Mouse (Mus musculus): Measurements from ENCODE around the gene 9330161L09Rik. TPM values are rescaled to one million over a fixed set of nuclear protein-coding genes. Genes with fewer than 3 reads are reported as not detected.
A peak's percentile ranks its signal among the peaks of the same experiment; 100 is the strongest.
"Not testable (repeated sequence)": the region's sequence is repeated elsewhere in the genome, so short reads cannot be mapped to it uniquely, and the experiment has no call there.

9330161L09Rik gene
- 1 to 10 TPM; 2.1 to 2.8 TPM for total RNA-seq (2021)

DNA sequence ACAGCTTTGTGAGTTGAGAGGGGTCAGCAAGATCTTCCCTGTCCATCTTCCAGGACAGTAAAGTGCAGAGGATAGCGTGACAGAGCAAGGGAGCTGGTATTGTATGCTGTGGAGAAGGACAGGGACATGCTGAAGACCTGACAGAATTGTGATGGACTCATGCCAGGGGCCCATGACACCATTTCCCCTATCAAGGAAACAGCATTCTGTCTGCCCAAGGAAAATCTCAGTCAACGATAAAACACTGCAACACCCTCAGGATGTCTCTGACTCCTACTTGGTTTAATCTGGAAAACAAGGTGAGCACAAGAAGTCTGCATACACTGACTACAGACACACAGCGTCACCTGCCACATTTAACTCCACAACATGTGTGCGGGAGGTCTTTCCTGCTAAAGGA is at the start of gene 9330161L09Rik:
9330161L09Rik (minus strand) TSS at position 101 of the 400 bp plus-strand sequence.
- no peak for DNase-seq (ENCODE audit: low spot score in 2 of 2)
- intact Hi-C loops (cut with DNase I), result no loop called here

DNA sequence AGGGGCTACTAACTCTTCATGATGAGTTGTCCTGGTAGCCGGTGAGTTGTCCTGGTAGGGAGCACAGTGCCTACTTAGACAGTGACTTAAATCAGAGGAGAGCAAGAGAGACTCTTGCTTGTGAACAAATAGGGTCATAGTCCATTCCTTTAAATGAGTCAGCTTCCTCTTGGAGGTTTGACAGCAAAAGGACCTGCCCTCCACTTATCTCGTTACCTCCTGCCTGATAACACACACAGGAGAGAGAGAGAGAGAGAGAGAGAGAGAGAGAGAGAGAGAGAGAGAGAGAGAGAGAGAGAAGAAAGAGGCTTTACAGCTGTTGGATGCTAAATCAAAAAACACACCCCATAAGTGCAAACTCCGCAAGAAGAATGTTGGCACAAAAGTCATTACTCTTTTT is 49.5 kb upstream of the 9330161L09Rik start, which contains the start of gene Ifi27l2b:
Ifi27l2b (minus strand) TSS at position 84 of the 400 bp plus-strand sequence.
- DNase-seq (ENCODE audit: low spot score in 2 of 2), result no peak
- intact Hi-C loops (cut with DNase I), result no loop called here

DNA sequence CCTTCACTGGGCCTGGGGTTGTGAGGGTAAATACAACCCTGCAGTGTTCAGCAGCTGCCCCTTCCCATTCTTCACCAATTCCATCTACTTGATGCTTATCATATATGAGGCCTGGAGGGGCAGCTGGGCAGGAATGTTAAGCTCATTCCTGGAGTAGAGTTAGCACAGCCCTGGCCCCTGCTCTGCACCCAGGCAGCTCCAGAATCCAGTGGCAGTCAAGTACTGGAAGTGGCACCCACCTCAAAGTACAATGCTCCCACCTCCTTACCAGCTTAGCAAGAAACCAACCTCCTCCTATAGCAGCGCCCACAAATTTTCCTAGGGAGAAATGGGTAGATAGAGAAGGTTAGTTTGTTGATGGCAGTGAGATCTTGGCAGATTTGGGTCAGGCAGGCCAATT is 49.1 kb upstream of the 9330161L09Rik start:
- intact Hi-C loops (cut with DNase I); DNase-seq (ENCODE audit: low spot score in 2 of 2): not testable (repeated sequence)

DNA sequence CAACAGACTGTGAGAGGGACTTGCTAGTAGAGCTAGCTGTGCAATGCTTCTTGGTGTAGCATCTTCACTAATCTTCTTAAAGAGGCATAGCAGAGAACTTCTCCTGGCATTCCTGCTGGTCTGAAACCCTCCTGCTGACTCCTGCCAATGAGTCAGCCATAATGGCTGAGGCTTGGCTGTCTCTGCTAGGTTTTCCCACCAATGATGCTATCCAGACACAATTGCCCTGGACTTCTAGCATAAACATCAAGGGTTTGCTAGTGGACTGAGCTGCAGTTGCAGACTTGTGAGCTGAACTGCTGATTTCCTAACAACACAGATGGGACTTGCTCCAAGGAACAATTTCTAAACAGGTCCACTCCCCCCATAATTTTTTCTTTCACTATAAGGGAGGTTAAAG is 45.7 kb upstream of the 9330161L09Rik start:
- DNase-seq (ENCODE audit: low spot score in 2 of 2), result no peak
- intact Hi-C loops (cut with DNase I), result no loop called here

DNA sequence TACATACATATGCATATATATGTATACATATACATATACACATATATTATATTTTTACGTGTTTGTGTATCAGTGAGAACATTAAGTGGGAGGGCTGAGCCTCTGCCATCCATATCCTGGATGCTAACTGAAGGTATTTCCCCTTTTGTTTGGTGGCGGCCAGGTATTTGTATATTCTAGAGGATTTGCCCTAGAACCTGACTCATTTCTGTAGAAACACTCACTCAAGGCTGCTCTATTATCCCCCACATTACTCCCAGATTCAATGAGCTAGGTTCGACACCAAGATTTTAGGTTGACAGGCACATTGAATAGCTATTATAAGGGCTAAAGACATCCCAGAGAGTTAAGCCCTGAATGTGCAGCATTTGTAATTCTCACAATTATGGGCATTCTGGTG is 37.4 kb upstream of the 9330161L09Rik start:
- no peak for DNase-seq (ENCODE audit: low spot score in 2 of 2)
- intact Hi-C loops (cut with DNase I), result no loop called here

DNA sequence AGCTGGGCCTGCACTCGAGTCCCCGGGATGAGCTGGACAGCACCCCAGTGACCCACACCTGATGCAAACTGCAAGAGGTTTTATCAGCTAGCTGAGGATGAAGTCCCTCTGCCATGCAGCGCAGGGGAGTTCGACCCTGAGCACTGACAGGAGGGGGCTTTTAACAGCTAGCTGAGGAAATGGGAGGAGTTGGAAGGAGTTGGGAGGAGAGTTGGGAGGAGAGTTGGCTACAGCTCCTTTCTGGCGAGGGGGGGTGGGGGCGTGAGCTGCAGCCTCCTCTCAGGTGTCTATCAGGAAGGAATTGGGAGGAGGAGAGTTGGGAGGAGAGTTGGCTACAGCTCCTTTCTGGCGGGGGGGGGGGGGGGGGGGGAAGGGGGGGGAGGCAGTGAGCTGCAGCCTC is 36.6 kb upstream of the 9330161L09Rik start:
- DNase-seq (ENCODE audit: low spot score in 2 of 2); intact Hi-C loops (cut with DNase I): not testable (repeated sequence)

DNA sequence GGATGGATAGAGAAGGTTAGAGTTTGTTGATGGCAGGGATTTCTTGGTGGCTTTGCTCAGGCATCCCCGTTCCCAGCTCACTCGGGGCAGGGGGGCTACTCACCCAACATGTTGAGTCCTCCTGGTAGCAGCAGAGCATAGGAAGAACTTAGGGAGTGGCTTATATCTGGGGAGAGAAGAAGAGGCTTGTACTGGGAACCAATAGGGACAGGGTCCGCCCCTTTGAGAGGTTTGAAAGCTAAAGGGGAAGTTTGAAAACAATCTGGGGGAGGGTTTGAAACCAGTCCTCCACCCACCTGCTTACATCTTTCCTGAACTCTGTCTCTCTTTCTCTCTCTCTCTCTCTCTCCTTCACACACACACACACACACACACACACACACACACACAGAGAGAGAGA is 35.9 kb upstream of the 9330161L09Rik start, which contains the start of gene Ifi27l2a:
Ifi27l2a (minus strand) TSS at position 157 of the 400 bp plus-strand sequence.
- intact Hi-C loops (cut with DNase I), result no loop called here
- no peak for DNase-seq (ENCODE audit: low spot score in 2 of 2)

DNA sequence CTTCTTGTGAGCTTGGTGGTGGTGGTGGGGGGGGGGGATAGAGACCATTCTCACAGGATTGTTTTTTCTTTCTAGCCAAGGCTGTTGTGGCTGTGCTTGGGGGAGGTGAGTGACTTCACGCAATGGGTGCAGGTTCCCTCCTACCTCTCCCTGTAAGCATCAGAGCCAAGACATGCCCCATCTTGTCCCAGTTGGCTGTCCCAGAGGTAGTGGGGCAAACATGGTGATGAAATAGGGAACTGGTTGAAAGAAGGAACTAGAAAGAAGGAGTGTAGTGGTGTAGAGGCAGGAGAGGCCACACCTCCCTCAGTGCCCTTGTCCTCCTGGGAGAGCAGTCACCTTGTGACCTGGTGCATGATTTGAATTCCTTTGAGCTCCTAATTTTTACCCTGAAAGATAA is 30.0 kb upstream of the 9330161L09Rik start:
- intact Hi-C loops (cut with DNase I), result no loop called here
- no peak for DNase-seq (ENCODE audit: low spot score in 2 of 2)

DNA sequence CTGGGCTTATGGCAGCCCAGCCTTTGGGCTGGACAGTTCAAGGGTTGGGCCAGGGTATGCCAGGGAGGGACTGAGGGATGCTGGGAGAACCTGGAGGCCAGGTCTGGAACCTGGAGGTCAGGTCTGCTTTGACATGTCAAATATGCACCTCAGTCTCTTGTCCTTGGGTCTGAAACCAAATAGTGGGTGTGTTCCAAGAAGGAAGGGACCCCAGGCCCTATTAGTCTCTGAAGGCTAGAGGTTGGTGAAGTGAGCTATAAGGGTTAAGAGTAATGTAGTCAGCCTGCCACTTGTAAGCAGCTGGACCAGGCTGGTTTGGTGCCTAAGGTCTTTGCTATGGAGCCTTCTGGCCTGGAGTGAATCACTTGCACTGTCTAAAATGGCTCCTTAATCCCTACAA is 27.2 kb upstream of the 9330161L09Rik start:
- no peak for DNase-seq (ENCODE audit: low spot score in 2 of 2)
- intact Hi-C loops (cut with DNase I), result no loop called here

DNA sequence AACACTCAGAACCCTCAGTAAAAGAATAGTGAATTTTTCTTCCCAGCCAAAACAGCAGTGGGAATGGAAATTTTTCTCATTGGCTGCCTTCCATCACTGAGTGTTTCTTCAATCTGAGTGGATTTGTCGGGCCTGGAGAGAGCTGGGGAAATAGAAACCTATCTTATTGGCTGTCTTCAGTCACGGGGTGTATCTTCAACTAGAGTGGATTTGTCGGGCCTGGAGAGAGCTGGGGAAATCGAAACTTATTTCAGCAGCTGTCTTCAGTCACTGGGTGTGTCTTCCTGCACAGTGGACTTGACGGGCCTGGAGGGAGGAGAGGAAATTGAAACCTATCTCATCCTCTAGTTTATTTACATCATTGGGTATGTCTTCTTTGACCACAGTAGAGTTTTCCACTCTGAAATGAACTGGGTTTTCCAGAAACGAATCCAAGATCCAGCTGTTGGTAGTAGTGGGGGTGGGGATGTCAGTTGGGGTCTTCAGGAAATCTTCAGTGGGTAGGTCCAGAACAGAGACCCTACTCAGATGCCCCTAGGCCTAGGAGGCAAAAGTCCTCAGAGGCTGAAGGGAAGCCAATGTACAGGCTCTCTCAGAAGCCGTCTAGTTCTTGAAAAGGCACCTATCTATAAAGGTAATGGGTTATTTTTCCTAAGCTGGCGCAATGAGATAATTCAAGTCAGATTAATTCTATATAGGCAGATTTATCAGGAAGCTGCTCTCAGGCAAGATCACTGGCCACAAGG is 26.5 kb upstream of the 9330161L09Rik start, which contains the start of gene Ifi27:
Ifi27 (plus strand) TSS at position 226 of the 746 bp plus-strand sequence.
- peak; percentile 29 to 47 for DNase-seq (ENCODE audit: low spot score in 2 of 2)
- intact Hi-C loops (cut with DNase I), result no loop called here

DNA sequence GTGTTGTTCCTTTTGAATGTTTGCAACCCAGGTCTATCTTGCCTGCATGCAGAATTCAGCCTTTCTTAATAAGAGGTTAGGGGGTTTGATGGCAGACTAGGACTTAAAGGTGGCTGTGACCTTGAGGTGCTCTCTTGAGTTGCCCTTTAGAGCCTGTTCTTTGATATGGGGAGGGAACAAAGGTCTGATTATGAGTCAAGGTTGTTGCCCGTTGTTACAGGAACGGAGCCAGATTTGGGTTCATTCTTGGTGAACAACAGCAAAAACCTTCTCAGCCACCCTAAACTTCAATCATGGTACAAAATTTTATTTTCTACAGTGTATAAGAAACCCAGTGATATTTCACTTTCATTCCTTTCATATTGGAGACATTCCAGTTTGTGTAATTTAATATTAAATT is 25.8 kb upstream of the 9330161L09Rik start:
- intact Hi-C loops (cut with DNase I), result no loop called here
- no peak for DNase-seq (ENCODE audit: low spot score in 2 of 2)

DNA sequence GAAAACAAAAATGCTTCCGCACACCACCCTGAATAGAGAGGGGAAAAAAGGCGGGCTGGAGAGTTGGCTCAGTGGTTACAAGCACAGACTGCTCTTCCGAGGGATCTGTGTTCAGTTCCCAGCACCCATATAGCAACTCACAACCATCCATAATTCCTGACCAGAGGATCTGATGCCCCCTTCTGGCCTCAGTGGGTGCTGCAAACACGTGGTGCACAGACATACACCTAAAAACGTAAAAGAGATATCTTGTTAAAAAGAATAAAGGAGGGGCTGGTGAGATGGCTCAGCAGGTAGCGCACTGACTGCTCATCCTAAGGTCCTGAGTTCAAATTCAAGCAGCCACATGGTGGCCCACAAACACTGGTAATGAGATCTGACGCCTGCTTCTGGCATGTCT is 19.1 kb upstream of the 9330161L09Rik start:
- intact Hi-C loops (cut with DNase I), result loop anchor here (1.0 to 5.0 kb wide), 2 partner anchors 66 to 216 kb away; no protein-coding TSS in a partner anchor

DNA sequence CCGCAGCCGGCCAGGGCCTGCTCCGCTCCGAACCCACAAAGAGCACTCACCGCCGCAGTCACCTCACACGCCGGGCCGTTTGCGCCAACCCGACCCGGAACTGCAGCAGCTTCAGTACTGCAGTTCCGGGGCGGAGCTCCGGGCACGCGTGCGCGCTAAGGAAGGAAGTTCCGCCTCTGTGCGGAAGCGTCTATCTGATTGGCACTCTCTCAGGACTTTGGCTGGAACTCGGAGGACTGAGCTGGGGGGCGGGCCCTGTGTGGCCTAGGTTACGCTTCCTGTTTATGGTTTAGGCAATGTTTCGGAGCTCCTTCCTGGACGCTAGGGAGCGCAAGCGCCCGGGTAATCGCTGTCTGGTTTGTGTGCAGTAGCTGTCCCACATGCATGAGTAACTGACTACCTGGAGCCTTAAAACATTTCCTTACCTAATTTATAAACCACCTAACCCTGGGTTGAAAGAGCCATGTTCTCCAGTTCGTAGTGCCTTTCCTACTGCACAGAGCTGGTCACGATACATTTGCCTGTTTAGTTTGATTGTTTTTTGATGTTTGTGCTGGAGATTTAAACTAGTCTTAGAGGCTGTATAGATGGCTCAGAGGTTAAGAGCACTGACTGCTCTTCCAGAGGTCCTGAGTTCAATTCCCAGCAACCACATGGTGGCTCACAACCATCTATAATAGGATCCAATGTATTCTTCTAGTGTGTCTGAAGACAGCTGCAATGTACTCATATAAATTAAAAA is 18.3 kb upstream of the 9330161L09Rik start, which contains the start of gene Ddx24:
Ddx24 (minus strand) TSS at position 102 of the 742 bp plus-strand sequence.
- intact Hi-C loops (cut with DNase I), result loop anchor here (1.0 to 5.0 kb wide), 2 partner anchors 66 to 216 kb away; no protein-coding TSS in a partner anchor

More for the DNA sequence above, 19.1 kb upstream of the 9330161L09Rik start:
- no peak for DNase-seq (ENCODE audit: low spot score in 2 of 2)

DNA sequence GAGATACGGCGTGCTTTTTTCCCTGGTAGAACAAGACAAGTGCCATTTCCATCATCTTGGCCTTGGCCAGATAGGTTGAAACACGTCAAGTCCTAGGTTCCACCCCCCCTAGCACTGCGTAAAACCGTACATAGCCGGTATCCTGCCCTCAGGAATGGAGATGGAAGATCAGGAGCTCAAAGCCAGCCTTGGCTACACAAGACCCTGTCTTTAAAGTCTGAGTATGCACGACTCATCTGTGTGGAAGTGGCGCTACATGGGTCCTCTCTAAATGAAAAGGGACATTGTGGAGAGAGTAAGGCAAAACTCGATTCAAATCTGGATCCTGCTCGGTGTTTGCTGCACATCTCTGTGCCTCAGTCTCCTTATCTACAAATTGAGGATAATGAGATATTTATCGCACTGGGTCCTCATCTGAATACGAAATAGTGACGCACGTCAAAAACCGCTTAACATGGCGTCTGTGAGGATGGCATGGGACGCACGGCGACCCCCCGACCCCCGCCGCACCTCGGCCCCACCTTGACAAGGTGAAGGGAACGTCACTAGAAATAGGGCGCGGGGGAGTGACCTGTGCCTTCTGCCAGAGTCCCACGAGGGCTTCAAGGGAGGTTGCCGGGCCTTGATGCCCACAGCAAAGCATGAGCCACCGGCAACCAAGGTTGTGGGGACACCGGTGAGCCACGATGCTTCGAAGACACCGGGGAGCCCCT is 17.6 kb upstream of the 9330161L09Rik start:
- intact Hi-C loops (cut with DNase I), result loop anchor here (5.0 kb wide), 1 partner anchor 217 kb away; no protein-coding TSS in a partner anchor

More for the DNA sequence above, 18.3 kb upstream of the 9330161L09Rik start, which contains the start of gene Ddx24:
- peak; percentile 97 for DNase-seq (ENCODE audit: low spot score in 2 of 2)

DNA sequence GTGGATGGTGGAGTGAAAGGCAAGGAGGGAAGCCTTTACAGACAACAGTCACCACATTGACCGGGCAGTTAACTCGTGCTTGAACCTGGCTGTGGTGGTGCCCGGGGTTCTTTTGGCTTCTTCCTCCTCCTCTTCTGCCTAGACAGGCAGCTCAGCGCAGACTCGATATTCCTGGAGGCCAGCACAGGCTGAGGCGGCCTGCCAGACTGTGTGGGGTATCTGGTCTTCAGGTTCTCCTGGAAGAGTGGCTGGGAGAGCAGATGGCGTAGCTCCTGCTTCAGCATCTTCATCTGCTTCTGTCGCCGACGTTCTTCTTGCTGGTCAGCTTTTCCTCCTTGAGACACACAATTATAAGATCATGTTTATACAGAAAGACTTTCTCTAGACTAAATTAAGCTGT is 524 bp upstream of the 9330161L09Rik start:
- intact Hi-C loops (cut with DNase I), result no loop called here

More for the DNA sequence above, 17.6 kb upstream of the 9330161L09Rik start:
- peak in 1 of 2 experiments; percentile 41 for DNase-seq (ENCODE audit: low spot score in 2 of 2)

DNA sequence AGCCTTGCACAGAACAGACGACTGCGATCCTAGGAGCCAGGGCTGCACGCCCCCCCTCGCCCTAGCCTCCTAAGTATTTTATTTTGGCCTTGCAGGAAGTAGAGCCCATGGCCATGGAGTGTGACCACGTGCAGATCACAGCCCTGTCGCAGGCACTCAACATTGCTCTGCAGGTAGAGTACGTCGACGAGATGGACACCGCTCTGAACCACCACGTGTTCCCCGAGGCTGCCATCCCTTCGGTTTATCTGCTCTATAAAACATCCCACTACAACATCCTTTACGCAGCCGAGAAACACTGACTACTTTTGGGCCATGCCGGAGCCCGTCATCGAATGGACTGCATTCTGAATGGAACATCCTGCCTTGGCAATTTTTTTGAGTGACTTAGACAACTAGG is 3.5 kb downstream of the 9330161L09Rik start:
- intact Hi-C loops (cut with DNase I), result no loop called here
- no peak for DNase-seq (ENCODE audit: low spot score in 2 of 2)

More for the DNA sequence above, 524 bp upstream of the 9330161L09Rik start:
- peak; percentile 67 to 78 for DNase-seq (ENCODE audit: low spot score in 2 of 2)

DNA sequence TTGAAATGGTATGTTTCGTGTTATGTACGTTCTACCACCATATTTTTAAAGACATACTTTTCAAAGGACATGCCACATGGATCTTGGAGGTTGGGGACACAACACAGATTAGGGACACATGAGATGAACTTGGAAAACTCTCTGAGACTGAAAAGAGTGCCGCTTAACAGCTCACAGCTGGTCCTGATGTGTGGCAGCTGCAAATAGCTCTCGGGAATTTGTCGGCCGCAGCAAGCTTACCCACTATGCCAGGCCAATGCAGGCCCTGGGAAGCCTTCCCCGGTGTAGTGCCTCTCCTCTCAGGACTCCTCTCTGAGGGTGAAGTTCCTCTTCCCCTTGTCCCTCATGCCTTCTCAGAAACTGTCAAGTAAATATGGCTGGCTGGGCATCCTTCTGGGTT is 10.9 kb downstream of the 9330161L09Rik start:
- no peak for DNase-seq (ENCODE audit: low spot score in 2 of 2)
- intact Hi-C loops (cut with DNase I), result no loop called here

DNA sequence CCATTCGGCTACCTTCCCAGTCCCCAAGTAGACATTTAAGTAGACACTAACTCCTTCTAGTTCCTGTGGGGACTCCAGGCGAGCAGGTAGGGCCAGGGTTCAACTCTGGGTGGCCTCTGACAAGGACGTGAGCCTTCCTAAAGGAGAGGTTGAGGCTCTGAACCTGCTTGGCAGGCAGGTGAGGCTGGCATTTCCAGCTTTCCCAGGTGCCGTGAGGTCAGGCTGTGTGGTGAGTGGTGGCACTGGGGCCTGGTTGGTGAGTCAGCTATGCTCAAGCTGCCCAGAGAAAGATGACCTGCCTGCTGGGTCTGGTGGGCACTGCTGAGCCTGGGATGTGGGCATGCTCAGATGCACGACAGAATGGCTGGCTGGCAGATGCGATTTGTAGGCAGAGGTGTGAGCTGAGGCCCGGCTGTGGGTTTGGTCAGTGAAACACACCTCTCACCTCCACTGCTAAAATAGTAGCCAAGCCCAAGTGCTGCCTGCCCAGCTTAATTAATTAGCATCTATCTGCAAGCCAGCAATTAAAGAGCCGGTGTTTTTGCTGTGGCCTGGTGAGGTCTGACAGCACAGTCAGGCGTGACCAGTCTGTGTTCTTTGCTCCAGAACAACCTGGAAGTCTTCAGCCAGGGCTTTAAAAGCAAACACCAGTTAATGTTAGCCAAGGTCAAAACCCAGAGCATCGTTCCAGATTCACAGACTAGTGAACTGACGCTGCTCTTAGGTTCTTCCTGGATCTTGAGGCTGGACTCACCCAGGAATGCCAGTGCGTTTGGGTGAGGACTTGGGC is 11.9 kb downstream of the 9330161L09Rik start:
- intact Hi-C loops (cut with DNase I), result no loop called here
- peak in 1 of 2 experiments; percentile 27 for DNase-seq (ENCODE audit: low spot score in 2 of 2)

DNA sequence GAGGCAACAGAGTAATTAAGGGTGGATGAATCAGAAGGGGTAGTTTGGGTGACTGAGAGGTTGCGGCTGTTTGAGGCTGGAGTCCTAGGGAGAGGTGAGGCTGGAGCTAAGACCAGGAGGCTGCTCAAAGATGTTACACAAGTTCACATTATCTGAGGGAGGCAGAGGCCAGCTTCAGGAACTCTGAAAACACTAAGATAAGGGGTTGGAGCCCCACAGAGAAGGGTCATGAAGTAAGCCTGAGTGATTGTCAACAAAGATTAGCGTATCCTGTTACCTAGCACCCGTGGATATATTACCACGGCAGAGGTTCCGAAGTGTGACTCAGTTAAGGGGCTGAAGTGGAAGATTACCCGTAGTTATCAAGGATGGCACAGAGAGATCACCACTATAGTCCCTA is 14.1 kb downstream of the 9330161L09Rik start:
- DNase-seq (ENCODE audit: low spot score in 2 of 2), result no peak
- intact Hi-C loops (cut with DNase I), result no loop called here

Measured in left cerebral cortex, postnatal 36 days (tissue).